Mouse (Mus musculus) kidney, embryonic 16.5 days (tissue): ENCODE measurements at regions not wholly inside any gene's neighbourhood (a gene's known extent, or its start where the extent isn't known, plus 50 kb on each side); places are given as distances from the start of the nearest gene placed in this dataset.

ENCODE experiments used
- ATAC-seq: fragments of 200-750 bp; cut with Nextera tagmentation; 2 replicates; pipeline ENCODE4 v1.8.0; 2017; ENCODE audit warnings: moderate TSS enrichment; ENCODE audit not compliant: low FRiP score, low TSS enrichment
- H3K27ac ChIP-seq: fragments of 300-500 bp; sonication (generic); 2 replicates; pipeline ENCODE4 v1.5.1; 2014; ENCODE audit warnings: low read length
- H3K27me3 ChIP-seq: fragments of 300-500 bp; sonication (generic); 2 replicates; pipeline ENCODE4 v1.6.1; 2014; ENCODE audit warnings: low read length, control low read depth, mixed read lengths; ENCODE audit not compliant: insufficient read depth
- H3K36me3 ChIP-seq: fragments of 300-500 bp; sonication (generic); 2 replicates; pipeline ENCODE4 v1.6.1; 2014; ENCODE audit warnings: low read length, control low read depth, mixed read lengths; ENCODE audit not compliant: insufficient read depth
- H3K4me1 ChIP-seq: fragments of 300-500 bp; sonication (generic); 2 replicates; pipeline ENCODE4 v1.6.1; 2014; ENCODE audit warnings: low read length, control low read depth, mixed read lengths; ENCODE audit not compliant: insufficient read depth
- H3K4me2 ChIP-seq: fragments of 300-500 bp; sonication (generic); replicated peaks from 2 replicates; pipeline ENCODE4 v1.6.1; 2014; ENCODE audit warnings: low read depth, low read length
- H3K4me3 ChIP-seq: fragments of 300-500 bp; sonication (generic); 2 replicates; pipeline ENCODE4 v1.5.1; 2014; ENCODE audit warnings: mild to moderate bottlenecking, low read length
- H3K9ac ChIP-seq: fragments of 300-500 bp; sonication (generic); replicated peaks from 2 replicates; pipeline ENCODE4 v1.6.1; 2014; ENCODE audit warnings: low read length
- H3K9me3 ChIP-seq: fragments of 300-500 bp; sonication (generic); 2 replicates; pipeline ENCODE4 v1.6.1; 2016; ENCODE audit warnings: low read length, control low read depth
- WGBS: fragments of 180-500 bp; shearing (Covaris S2); extraction: QIAGEN DNeasy Blood & Tissue Kit; methylation state at CpG from one replicate; pipeline ENCODE4 v1.1.7; 2014; 5-methylcytosine and 5-hydroxymethylcytosine counted together

DNA sequence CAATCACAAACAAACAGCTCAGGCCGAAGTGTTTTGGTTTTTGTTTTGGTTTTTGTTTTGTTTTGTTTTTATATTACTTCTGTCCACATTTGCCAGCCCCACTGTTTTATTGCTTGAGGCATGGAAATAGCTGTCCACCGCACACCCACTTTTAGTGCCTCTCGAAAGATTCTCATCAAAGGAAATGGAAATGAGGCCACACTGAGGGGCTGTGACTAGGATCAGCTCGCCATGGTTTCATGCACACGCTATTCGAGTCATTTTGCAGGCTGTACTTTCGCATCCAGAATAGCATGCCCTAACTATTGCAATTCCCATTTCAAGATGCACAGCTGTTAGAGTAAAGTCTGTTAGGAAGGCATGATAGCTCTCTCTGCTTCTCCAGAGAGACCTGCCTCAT lies 1543.4 kb upstream of the Tenm3 start:
- Histone ChIP-seq H3K4me1 (no peaks in the 10 kb centered on the region), H3K36me3 (no peaks in the 10 kb centered on the region), H3K9me3 (no peaks in the 10 kb centered on the region), H3K4me2 (no peak overlapping the region), H3K27me3 (no peaks in the 10 kb centered on the region), H3K9ac (no peak overlapping the region), H3K27ac (no peak overlapping the region), H3K4me3 (no peak overlapping the region)
- 44% methylated on average over 7 of the region's 7 CpGs for WGBS
- no peak for ATAC-seq

DNA sequence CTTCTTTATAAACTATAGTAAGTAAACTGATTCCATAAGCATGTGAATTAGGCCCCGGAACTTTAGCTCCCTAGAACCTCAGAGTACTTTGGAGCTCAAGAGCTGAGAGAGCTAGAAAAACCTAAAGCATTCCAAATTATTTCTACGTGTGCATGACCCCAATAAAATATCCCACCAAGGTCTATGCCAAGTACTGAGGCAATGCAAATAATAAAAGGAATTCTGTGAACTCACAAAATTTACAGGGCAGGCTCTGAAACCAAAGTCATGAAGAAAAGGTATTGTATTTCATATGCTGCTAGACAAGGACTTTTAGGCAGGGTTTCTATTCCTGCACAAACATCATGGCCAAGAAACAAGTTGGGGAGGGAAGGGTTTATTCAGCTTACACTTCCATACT lies 1539.9 kb upstream of the Tenm3 start:
- Histone ChIP-seq H3K27me3 (no peaks in the 10 kb centered on the region), H3K36me3 (no peaks in the 10 kb centered on the region), H3K9ac (no peak overlapping the region), H3K27ac (no peak overlapping the region), H3K4me2 (no peak overlapping the region), H3K4me1 (no peaks in the 10 kb centered on the region), H3K4me3 (no peak overlapping the region), H3K9me3 (no peaks in the 10 kb centered on the region)
- WGBS = 52% methylated on average over 2 of the region's 2 CpGs
- ATAC-seq = no peak

DNA sequence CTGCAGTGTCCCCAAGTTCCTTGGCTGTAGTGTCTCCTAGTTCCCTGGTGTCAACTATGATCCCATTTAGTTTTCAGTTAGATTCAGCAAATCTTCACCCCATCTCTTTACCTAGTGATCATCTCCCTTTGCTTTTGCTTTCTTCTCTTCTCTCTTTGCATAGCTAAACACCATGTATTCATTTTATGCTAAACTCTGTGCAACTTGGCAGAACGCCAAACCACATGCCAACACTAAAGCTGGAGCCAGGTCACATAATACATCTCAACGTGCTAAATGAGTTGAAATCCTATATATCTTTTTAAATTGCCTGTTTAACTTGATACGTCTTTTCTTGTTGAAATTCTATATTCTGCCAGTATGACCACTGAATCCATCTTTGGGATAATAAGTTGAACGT lies 1536.0 kb upstream of the Tenm3 start:
- no peak overlapping the region for H3K4me3 ChIP-seq
- no peaks in the 10 kb centered on the region for H3K27me3 ChIP-seq
- H3K9me3 ChIP-seq = no peaks in the 10 kb centered on the region
- H3K36me3 ChIP-seq = no peaks in the 10 kb centered on the region
- no peak overlapping the region for H3K4me2 ChIP-seq
- H3K27ac ChIP-seq = no peak overlapping the region
- no peak for ATAC-seq
- WGBS = 32% methylated on average over 4 of the region's 4 CpGs
- no peak overlapping the region for H3K9ac ChIP-seq
- H3K4me1 ChIP-seq = no peaks in the 10 kb centered on the region

DNA sequence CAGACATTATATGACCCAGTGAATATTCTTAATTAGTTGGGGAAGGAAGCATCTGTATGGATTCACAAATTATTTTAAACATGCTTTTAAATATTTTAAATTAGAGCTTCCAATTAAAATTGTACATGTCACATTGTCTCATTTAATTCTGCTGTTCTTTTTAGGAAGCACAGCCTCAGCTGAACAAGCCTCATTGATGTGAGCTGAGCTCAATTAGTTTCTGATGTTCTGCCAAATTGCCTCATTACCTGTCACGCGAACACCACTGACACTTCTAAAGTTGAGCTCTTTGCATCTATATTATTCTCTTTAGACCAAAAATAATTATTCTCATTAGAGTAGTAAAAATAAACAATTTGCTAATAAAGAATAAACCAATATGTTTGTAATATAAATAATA lies 1530.0 kb upstream of the Tenm3 start:
- Histone ChIP-seq H3K4me2 (no peak overlapping the region), H3K27me3 (no peaks in the 10 kb centered on the region), H3K27ac (no peak overlapping the region), H3K36me3 (no peaks in the 10 kb centered on the region), H3K4me3 (no peak overlapping the region), H3K4me1 (no peaks in the 10 kb centered on the region), H3K9ac (no peak overlapping the region), H3K9me3 (no peaks in the 10 kb centered on the region)
- 90% methylated on average over 2 of the region's 2 CpGs for WGBS
- no peak for ATAC-seq

DNA sequence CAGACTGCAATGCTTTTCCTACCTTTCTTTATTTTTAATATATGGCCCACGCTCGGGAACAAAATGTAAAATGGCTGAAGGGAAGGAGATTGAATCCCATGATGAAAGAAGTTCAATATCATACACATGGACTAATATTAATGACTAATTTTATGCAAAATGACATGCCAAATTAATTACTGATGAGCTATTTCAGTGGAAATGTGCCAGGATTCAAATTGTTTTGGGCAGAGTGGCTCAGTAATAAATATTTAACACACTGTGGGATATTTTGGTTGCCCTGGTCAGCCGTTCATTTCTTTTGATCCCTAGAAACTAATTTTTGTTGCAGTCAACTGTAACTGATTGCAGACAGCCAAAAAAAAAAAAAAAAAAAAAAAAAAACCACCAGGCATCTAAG lies 1482.7 kb upstream of the Tenm3 start:
- WGBS = 56% methylated on average over 3 of the region's 3 CpGs
- Histone ChIP-seq H3K4me3 (no peak overlapping the region), H3K27me3 (no peaks in the 10 kb centered on the region), H3K9me3 (no peaks in the 10 kb centered on the region), H3K27ac (no peak overlapping the region), H3K4me1 (peaks cover 2% of the 10 kb centered on the region; the same call in 1 of the 2 replicates), H3K36me3 (no peaks in the 10 kb centered on the region), H3K9ac (no peak overlapping the region), H3K4me2 (no peak overlapping the region)
- no peak for ATAC-seq

DNA sequence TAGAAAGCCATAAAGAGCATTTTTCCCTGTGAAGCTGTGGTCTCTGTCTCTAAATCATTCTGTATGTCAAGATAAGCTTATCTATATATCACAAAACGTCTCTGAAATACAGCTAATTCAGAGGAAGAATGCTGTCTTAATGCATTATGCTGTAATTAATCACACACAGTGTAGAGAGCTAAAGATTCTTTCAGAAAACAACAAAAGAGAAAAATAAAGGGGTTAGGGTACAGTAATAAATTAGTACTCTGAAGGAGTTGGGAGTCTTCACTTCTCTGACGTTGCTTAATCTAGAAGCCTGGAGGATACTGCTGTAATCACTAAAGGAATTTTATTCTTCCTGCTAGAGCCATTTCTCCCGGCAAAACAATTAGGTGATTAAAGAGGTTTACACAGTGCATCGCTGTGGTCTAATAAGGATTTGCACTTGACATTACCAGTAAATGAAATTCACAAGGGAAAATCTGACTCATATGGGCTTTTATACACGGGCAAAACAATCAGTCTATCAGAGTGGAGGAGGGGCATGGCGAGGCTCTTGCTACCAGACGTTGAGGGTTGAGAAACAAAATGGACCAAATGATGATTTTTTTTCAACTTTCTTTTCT lies 1477.7 kb upstream of the Tenm3 start:
- no peak overlapping the region for H3K9ac ChIP-seq
- H3K36me3 ChIP-seq = no peaks in the 10 kb centered on the region
- H3K4me2 ChIP-seq = no peak overlapping the region
- H3K9me3 ChIP-seq = no peaks in the 10 kb centered on the region
- WGBS = 21% methylated on average over 7 of the region's 7 CpGs
- no peak overlapping the region for H3K27ac ChIP-seq
- no peaks in the 10 kb centered on the region for H3K27me3 ChIP-seq
- H3K4me3 ChIP-seq = no peak overlapping the region
- ATAC-seq = peak; percentile 81
- peaks cover 3% of the 10 kb centered on the region; the same call in 1 of the 2 replicates for H3K4me1 ChIP-seq

DNA sequence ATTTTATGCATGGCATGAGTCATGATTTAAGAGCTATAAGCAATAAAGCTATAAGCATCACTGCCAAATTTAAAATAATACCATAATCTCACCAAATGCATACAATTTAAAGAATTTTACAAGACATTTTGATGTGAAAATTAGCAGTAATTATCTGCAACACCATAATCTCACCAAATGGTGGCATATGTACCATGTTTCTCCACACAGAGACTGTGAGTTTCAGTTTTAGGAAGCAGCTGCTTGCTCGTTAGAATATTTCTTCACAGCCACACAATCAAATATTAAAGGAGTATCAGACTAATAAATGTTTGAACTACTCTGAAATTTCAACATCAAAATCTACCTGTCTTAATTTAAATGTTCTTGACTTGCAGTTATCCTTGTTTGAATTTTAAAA lies 1472.9 kb upstream of the Tenm3 start:
- Histone ChIP-seq H3K36me3 (no peaks in the 10 kb centered on the region), H3K27me3 (no peaks in the 10 kb centered on the region), H3K4me1 (peaks cover 2% of the 10 kb centered on the region; the same call in 1 of the 2 replicates), H3K4me2 (no peak overlapping the region), H3K9ac (no peak overlapping the region), H3K9me3 (no peaks in the 10 kb centered on the region), H3K4me3 (no peak overlapping the region), H3K27ac (no peak overlapping the region)
- ATAC-seq = no peak
- 53% methylated on average over 1 of the region's 1 CpGs for WGBS

DNA sequence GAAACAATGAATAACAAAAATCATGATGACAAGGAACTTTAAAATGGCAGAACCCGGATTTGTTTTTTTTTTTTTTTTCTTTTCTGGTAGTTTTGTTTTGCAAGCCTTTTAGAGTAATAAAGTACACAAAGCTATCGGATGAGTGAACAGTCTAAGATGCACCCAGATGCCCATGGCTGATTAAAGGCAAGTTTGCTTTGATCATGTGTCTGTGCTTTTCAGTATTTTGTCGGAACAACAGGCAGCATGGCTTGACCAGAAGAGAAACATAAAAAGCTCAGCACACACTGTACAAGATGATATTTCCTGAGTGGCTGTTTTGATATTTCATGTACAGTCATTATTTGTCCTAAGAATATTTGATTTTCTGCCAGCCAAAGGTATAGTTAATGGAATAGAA lies 1466.6 kb upstream of the Tenm3 start:
- Histone ChIP-seq H3K9me3 (no peaks in the 10 kb centered on the region), H3K4me1 (no peaks in the 10 kb centered on the region), H3K36me3 (no peaks in the 10 kb centered on the region), H3K27me3 (no peaks in the 10 kb centered on the region), H3K4me3 (no peak overlapping the region), H3K27ac (no peak overlapping the region), H3K4me2 (no peak overlapping the region), H3K9ac (no peak overlapping the region)
- WGBS = 29% methylated on average over 3 of the region's 3 CpGs
- peak; percentile 69; the same call in 1 of the 2 replicates for ATAC-seq

DNA sequence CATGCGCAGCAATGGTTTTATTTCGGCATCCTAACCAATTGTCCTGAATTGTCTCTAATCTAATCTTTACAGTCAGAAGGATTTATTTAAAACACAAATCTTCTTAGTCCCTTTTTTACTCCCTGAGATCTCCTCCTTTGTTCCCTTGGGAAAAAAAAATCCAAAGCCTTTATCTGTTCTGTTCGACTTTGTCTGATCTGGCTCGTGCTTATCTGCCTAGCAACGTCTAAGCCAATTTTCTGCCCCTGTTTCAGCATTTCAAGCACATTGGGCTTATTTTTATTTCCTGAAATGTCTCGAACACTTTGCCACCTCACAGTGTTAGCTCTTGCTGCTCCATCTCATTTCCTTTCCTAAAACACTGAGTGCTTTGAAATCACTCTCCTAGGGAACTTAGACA lies 1456.6 kb upstream of the Tenm3 start:
- ATAC-seq = no peak
- Histone ChIP-seq H3K9me3 (no peaks in the 10 kb centered on the region), H3K27ac (no peak overlapping the region), H3K36me3 (no peaks in the 10 kb centered on the region), H3K9ac (no peak overlapping the region), H3K27me3 (no peaks in the 10 kb centered on the region), H3K4me2 (no peak overlapping the region), H3K4me1 (no peaks in the 10 kb centered on the region), H3K4me3 (no peak overlapping the region)
- 80% methylated on average over 6 of the region's 6 CpGs for WGBS

DNA sequence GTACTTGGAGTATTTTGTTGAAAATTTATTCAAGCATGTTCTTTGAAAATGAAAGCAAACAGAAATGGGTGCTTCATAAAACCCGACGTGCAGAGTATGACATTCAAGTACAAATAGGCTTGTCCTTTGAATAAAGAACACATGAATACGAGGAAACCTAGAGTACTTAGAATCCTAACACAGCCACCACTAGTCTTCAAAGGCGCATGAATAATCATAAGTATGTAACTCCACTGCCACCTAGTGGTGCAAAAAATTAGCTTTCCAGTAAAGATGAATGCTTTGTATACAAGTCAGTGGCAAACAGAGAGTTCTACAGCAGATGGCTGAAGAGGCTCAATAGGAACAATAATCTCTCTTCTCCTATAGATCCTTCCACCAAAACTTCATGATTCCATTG lies 1449.8 kb upstream of the Tenm3 start:
- H3K9me3 ChIP-seq = no peaks in the 10 kb centered on the region
- no peaks in the 10 kb centered on the region for H3K4me1 ChIP-seq
- ATAC-seq = peak; percentile 93
- no peak overlapping the region for H3K4me2 ChIP-seq
- H3K27me3 ChIP-seq = no peaks in the 10 kb centered on the region
- no peak overlapping the region for H3K9ac ChIP-seq
- no peaks in the 10 kb centered on the region for H3K36me3 ChIP-seq
- H3K4me3 ChIP-seq = no peak overlapping the region
- no peak overlapping the region for H3K27ac ChIP-seq
- WGBS = 4% methylated on average over 4 of the region's 4 CpGs
